Mouse (Mus musculus): ENCODE measurements at regions not wholly inside any gene's neighbourhood (a gene's known extent, or its start where the extent isn't known, plus 50 kb on each side); places are given as distances from the start of the nearest gene placed in this dataset.

DNA sequence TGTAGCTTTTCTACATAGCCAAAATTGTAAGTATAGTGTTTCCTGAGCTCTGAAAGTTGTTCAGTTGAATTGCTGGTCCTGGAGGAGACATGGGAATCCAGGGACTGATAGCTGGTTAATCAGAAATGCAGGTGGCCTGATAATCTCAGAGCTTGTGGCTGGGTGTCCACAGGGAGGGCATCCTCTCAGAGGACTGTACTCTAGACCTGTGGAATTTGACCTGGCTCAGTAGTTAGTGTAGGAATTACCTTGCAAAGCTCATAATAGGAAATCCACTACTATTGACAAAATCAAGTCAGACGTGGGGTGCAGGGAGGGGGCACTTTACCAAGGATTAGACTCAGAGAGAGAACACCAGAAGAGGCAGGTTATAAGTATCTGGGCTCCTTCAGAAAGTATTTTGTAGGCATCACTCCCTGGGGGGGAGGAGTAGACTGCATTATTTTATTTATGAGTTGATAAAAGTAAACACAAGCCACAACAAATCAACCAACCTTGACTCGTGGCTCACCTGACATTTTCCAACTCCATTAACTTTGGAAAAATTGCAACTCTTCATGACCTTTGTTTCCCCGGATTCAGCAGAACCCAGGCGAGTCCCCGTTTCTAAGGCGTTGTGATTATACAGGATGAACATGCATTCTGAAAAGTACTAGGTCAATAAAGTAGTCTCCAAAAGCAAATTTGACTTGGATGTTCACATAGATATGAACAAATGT is 357.9 kb upstream of the Ddhd1 start:
- no peaks in the 10 kb centered on the region for H3K9me3 ChIP-seq (ENCODE audit: control insufficient read depth, insufficient read depth, low read depth, low read length)
- no peak for DNase-seq (ENCODE audit: low read depth, low spot score)
- no peak overlapping the region for H3K9ac ChIP-seq (ENCODE audit: insufficient read depth, low read depth, low read length, poor library complexity, severe bottlenecking)
- no peak for TF ChIP-seq ZC3H11A (IDR thresholded peaks at IDR 0.05; ENCODE audit: borderline replicate concordance, low read depth, low read length)
- no peak for TF ChIP-seq MAFK (IDR thresholded peaks at IDR 0.05; ENCODE audit: insufficient read depth, low read depth, low read length)
- TF ChIP-seq CHD2 (IDR thresholded peaks at IDR 0.05; ENCODE audit: low read depth, low read length), result no peak
- no peak for TF ChIP-seq HCFC1 (IDR thresholded peaks at IDR 0.05; ENCODE audit: borderline replicate concordance, insufficient read depth, low read length)
- TF ChIP-seq ZNF384 (IDR thresholded peaks at IDR 0.05; ENCODE audit: low read depth, low read length), result no peak
- no peaks in the 10 kb centered on the region for H3K4me1 ChIP-seq (ENCODE audit: control insufficient read depth in 2 of 2, insufficient read depth in 2 of 2, low read length in 2 of 2, poor library complexity in 1 of 2)
- no peaks in the 10 kb centered on the region for H3K36me3 ChIP-seq (ENCODE audit: control insufficient read depth, insufficient read depth, low read length, poor library complexity, severe bottlenecking)
- in situ Hi-C loops (cut with MboI; ENCODE audit: low sequenced_read_pairs in 2 of 2, unreplicated experiment in 2 of 2), result no loop called here
- no peak overlapping the region for H3K4me3 ChIP-seq (ENCODE audit: insufficient read depth in 1 of 2, low read depth in 1 of 2, low read length in 2 of 2, poor library complexity in 1 of 2, severe bottlenecking in 1 of 2)
- H3K27ac ChIP-seq (ENCODE audit: insufficient read depth, low read depth, low read length, poor library complexity, severe bottlenecking), result no peak overlapping the region

DNA sequence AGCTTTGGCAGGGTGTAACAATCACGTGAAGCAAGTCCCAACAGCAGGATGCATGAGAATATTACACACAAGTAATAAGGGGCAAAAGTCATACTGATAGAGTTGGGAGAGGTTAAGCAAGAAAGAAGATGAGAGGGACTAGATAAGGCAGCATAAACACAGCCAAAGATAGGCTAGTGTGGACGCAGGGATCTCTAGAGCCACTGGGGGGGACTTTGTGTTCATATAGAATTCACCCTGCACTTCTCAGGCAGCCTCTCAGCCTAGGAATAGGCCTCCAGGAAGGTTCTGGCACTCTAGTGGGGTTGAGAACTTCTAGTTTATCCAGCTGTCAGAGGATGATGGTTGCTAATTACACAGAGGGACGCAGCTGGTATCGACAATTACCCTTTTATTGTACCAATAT is 358.8 kb upstream of the Ddhd1 start:
- no peak for DNase-seq (ENCODE audit: low read depth, low spot score)
- Histone ChIP-seq H3K27ac (ENCODE audit: insufficient read depth, low read depth, low read length, poor library complexity, severe bottlenecking) (no peak overlapping the region), H3K4me1 (ENCODE audit: control insufficient read depth in 2 of 2, insufficient read depth in 2 of 2, low read length in 2 of 2, poor library complexity in 1 of 2) (no peaks in the 10 kb centered on the region)

DNA sequence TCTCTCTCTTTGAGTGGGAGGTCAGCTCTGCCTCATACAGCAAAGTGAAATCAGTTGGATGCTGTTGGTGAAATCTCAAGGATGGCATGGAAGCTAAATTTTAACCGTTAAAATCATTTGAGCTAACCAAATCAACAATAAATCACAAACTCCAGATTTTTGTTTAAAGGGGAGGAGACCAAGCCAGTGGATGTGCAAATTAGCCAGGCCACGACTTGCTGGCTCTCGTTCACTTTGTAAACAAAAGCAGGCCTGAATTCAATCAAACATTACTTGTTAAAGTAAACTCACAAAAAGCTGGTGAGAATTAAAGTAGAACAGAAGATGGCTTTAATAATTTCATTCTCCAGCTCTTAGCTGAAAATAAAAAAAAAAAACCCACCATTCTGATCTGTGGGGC is 359.3 kb upstream of the Ddhd1 start:
- H3K27ac ChIP-seq (ENCODE audit: insufficient read depth, low read depth, low read length, poor library complexity, severe bottlenecking), result no peak overlapping the region

More for the DNA sequence above, 358.8 kb upstream of the Ddhd1 start:
- no peaks in the 10 kb centered on the region for H3K9me3 ChIP-seq (ENCODE audit: control insufficient read depth, insufficient read depth, low read depth, low read length)
- H3K9ac ChIP-seq (ENCODE audit: insufficient read depth, low read depth, low read length, poor library complexity, severe bottlenecking), result no peak overlapping the region
- no peak overlapping the region for H3K4me3 ChIP-seq (ENCODE audit: insufficient read depth in 1 of 2, low read depth in 1 of 2, low read length in 2 of 2, poor library complexity in 1 of 2, severe bottlenecking in 1 of 2)
- H3K36me3 ChIP-seq (ENCODE audit: control insufficient read depth, insufficient read depth, low read length, poor library complexity, severe bottlenecking), result no peaks in the 10 kb centered on the region
- in situ Hi-C loops (cut with MboI; ENCODE audit: low sequenced_read_pairs in 2 of 2, unreplicated experiment in 2 of 2), result no loop called here
- TF ChIP-seq HCFC1 (IDR thresholded peaks at IDR 0.05; ENCODE audit: borderline replicate concordance, insufficient read depth, low read length) (no peak), ZC3H11A (IDR thresholded peaks at IDR 0.05; ENCODE audit: borderline replicate concordance, low read depth, low read length) (no peak), ZNF384 (IDR thresholded peaks at IDR 0.05; ENCODE audit: low read depth, low read length) (no peak), MAFK (IDR thresholded peaks at IDR 0.05; ENCODE audit: insufficient read depth, low read depth, low read length) (no peak), CHD2 (IDR thresholded peaks at IDR 0.05; ENCODE audit: low read depth, low read length) (no peak)

DNA sequence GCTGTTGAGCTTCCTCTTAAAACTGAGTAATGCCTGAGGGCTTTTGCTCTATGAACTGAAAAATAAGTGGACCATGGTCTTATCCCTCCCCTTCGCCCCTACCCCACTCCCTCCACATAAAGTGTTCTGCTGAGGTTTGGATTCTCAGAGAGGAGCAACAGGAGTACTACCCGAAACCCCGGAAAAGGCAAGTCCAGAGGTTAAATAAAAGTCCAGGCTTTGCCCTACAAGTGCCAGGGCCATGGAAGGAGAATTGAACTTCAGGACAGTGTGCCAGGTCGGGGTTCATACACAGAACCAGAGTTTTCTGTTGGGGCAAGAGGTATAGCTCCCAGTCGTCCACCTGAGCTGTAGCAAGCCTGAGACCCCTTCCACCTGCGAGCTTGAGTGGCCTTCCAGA is 360.0 kb upstream of the Ddhd1 start:
- Histone ChIP-seq H3K9me3 (ENCODE audit: control insufficient read depth, insufficient read depth, low read depth, low read length) (no peaks in the 10 kb centered on the region), H3K4me1 (ENCODE audit: control insufficient read depth in 2 of 2, insufficient read depth in 2 of 2, low read length in 2 of 2, poor library complexity in 1 of 2) (no peaks in the 10 kb centered on the region), H3K27ac (ENCODE audit: insufficient read depth, low read depth, low read length, poor library complexity, severe bottlenecking) (no peak overlapping the region), H3K36me3 (ENCODE audit: control insufficient read depth, insufficient read depth, low read length, poor library complexity, severe bottlenecking) (no peaks in the 10 kb centered on the region), H3K4me3 (ENCODE audit: insufficient read depth in 1 of 2, low read depth in 1 of 2, low read length in 2 of 2, poor library complexity in 1 of 2, severe bottlenecking in 1 of 2) (no peak overlapping the region), H3K9ac (ENCODE audit: insufficient read depth, low read depth, low read length, poor library complexity, severe bottlenecking) (no peak overlapping the region)
- in situ Hi-C loops (cut with MboI; ENCODE audit: low sequenced_read_pairs in 2 of 2, unreplicated experiment in 2 of 2), result no loop called here
- TF ChIP-seq MAFK (IDR thresholded peaks at IDR 0.05; ENCODE audit: insufficient read depth, low read depth, low read length), result no peak
- TF ChIP-seq ZNF384 (IDR thresholded peaks at IDR 0.05; ENCODE audit: low read depth, low read length), result no peak
- TF ChIP-seq HCFC1 (IDR thresholded peaks at IDR 0.05; ENCODE audit: borderline replicate concordance, insufficient read depth, low read length), result no peak
- no peak for TF ChIP-seq ZC3H11A (IDR thresholded peaks at IDR 0.05; ENCODE audit: borderline replicate concordance, low read depth, low read length)
- TF ChIP-seq CHD2 (IDR thresholded peaks at IDR 0.05; ENCODE audit: low read depth, low read length), result no peak
- no peak for DNase-seq (ENCODE audit: low read depth, low spot score)

More for the DNA sequence above, 359.3 kb upstream of the Ddhd1 start:
- Histone ChIP-seq H3K4me1 (ENCODE audit: control insufficient read depth in 2 of 2, insufficient read depth in 2 of 2, low read length in 2 of 2, poor library complexity in 1 of 2) (no peaks in the 10 kb centered on the region), H3K9me3 (ENCODE audit: control insufficient read depth, insufficient read depth, low read depth, low read length) (no peaks in the 10 kb centered on the region), H3K4me3 (ENCODE audit: insufficient read depth in 1 of 2, low read depth in 1 of 2, low read length in 2 of 2, poor library complexity in 1 of 2, severe bottlenecking in 1 of 2) (no peak overlapping the region), H3K36me3 (ENCODE audit: control insufficient read depth, insufficient read depth, low read length, poor library complexity, severe bottlenecking) (no peaks in the 10 kb centered on the region), H3K9ac (ENCODE audit: insufficient read depth, low read depth, low read length, poor library complexity, severe bottlenecking) (no peak overlapping the region)
- TF ChIP-seq CHD2 (IDR thresholded peaks at IDR 0.05; ENCODE audit: low read depth, low read length) (no peak), HCFC1 (IDR thresholded peaks at IDR 0.05; ENCODE audit: borderline replicate concordance, insufficient read depth, low read length) (no peak), ZNF384 (IDR thresholded peaks at IDR 0.05; ENCODE audit: low read depth, low read length) (no peak), MAFK (IDR thresholded peaks at IDR 0.05; ENCODE audit: insufficient read depth, low read depth, low read length) (no peak), ZC3H11A (IDR thresholded peaks at IDR 0.05; ENCODE audit: borderline replicate concordance, low read depth, low read length) (no peak)
- no peak for DNase-seq (ENCODE audit: low read depth, low spot score)
- in situ Hi-C loops (cut with MboI; ENCODE audit: low sequenced_read_pairs in 2 of 2, unreplicated experiment in 2 of 2), result no loop called here

All from ES-E14 (cell line).